Mouse (Mus musculus): ENCODE measurements around the gene Olfr781. TPM values are rescaled to one million over a fixed set of nuclear protein-coding genes. Genes with fewer than 3 reads are reported as not detected.
"Not testable (repeated sequence)": the region's sequence is repeated elsewhere in the genome, so short reads cannot be mapped to it uniquely, and the experiment has no call there.

The Olfr781 gene
- total RNA-seq (2015) (not detected in 2 replicates), total RNA-seq (2017) (not detected in 2 replicates)

GRCm38 (mm10) chr10:129328554-129328953, at the start of gene Olfr781:
Gene Olfr781 (plus strand): TSS chr10:129328854.
- ATAC-seq (ENCODE audit: poor library complexity, severe bottlenecking): no peak

GRCm38 (mm10) chr10:129312973-129313372, 15.7 kb upstream of the Olfr781 start:
- not testable (repeated sequence) for ATAC-seq (ENCODE audit: poor library complexity, severe bottlenecking)

GRCm38 (mm10) chr10:129313521-129313920, 15.1 kb upstream of the Olfr781 start:
- ATAC-seq (ENCODE audit: poor library complexity, severe bottlenecking): not testable (repeated sequence)

GRCm38 (mm10) chr10:129317817-129318216, 10.8 kb upstream of the Olfr781 start, which contains the start of gene Olfr780:
Gene Olfr780 (plus strand): TSS chr10:129318117.
- no peak for ATAC-seq (ENCODE audit: poor library complexity, severe bottlenecking)

- no peak for ATAC-seq (ENCODE audit: poor library complexity, severe bottlenecking)
Observed at GRCm38 (mm10) chr10:129348550-129348949, 19.9 kb downstream of the Olfr781 start, which contains the start of gene Olfr782. Gene Olfr782 (plus strand): TSS chr10:129348850.

- not testable (repeated sequence) for ATAC-seq (ENCODE audit: poor library complexity, severe bottlenecking)
Observed at GRCm38 (mm10) chr10:129352475-129352874, 23.8 kb downstream of the Olfr781 start.

GRCm38 (mm10) chr10:129356496-129356895, 27.8 kb downstream of the Olfr781 start:
- not testable (repeated sequence) for ATAC-seq (ENCODE audit: poor library complexity, severe bottlenecking)

GRCm38 (mm10) chr10:129357307-129357706, 28.7 kb downstream of the Olfr781 start:
- no peak for ATAC-seq (ENCODE audit: poor library complexity, severe bottlenecking)

- ATAC-seq (ENCODE audit: poor library complexity, severe bottlenecking): not testable (repeated sequence)
Observed at GRCm38 (mm10) chr10:129374051-129374450, 45.4 kb downstream of the Olfr781 start.

Other genes starting within 250 kb of the Olfr781 start
- gene Olfr767, start 245.9 kb upstream of the Olfr781 start, total RNA-seq (2015): not detected in 2 replicates
- gene Olfr767, start 245.9 kb upstream of the Olfr781 start, total RNA-seq (2017): not detected in 2 replicates
- not detected in 2 replicates for gene Olfr768, start 229.5 kb upstream of the Olfr781 start, total RNA-seq (2015)
- gene Olfr768, start 229.5 kb upstream of the Olfr781 start, total RNA-seq (2017): not detected in 2 replicates
- not detected in 2 replicates for gene Olfr769, start 211.0 kb upstream of the Olfr781 start, total RNA-seq (2015)
- gene Olfr769, start 211.0 kb upstream of the Olfr781 start, total RNA-seq (2017): not detected in 2 replicates
- gene Olfr770, start 189.9 kb upstream of the Olfr781 start, total RNA-seq (2015): not detected in 2 replicates
- not detected in 2 replicates for gene Olfr770, start 189.9 kb upstream of the Olfr781 start, total RNA-seq (2017)
- gene Olfr771, start 164.1 kb upstream of the Olfr781 start, total RNA-seq (2015): not detected in 2 replicates
- not detected in 2 replicates for gene Olfr771, start 164.1 kb upstream of the Olfr781 start, total RNA-seq (2017)
- gene Olfr772, start 150.9 kb upstream of the Olfr781 start, total RNA-seq (2015): not detected in 2 replicates
- not detected in 2 replicates for gene Olfr772, start 150.9 kb upstream of the Olfr781 start, total RNA-seq (2017)
- not detected in 2 replicates for gene Olfr773, start 141.4 kb upstream of the Olfr781 start, total RNA-seq (2015)
- not detected in 2 replicates for gene Olfr773, start 141.4 kb upstream of the Olfr781 start, total RNA-seq (2017)
- gene Olfr774, start 92.7 kb upstream of the Olfr781 start, total RNA-seq (2015): not detected in 2 replicates
- not detected in 2 replicates for gene Olfr774, start 92.7 kb upstream of the Olfr781 start, total RNA-seq (2017)
- gene Olfr775, start 80.4 kb upstream of the Olfr781 start, total RNA-seq (2015): not detected in 2 replicates
- not detected in 2 replicates for gene Olfr775, start 80.4 kb upstream of the Olfr781 start, total RNA-seq (2017)
- not detected in 2 replicates for gene Olfr776, start 69.7 kb upstream of the Olfr781 start, total RNA-seq (2015)
- gene Olfr776, start 69.7 kb upstream of the Olfr781 start, total RNA-seq (2017): not detected in 2 replicates
- gene Olfr777, start 57.4 kb upstream of the Olfr781 start, total RNA-seq (2015): not detected in 2 replicates
- not detected in 2 replicates for gene Olfr777, start 57.4 kb upstream of the Olfr781 start, total RNA-seq (2017)
- not detected in 2 replicates for gene Olfr780, start 10.7 kb upstream of the Olfr781 start, total RNA-seq (2015)
- gene Olfr780, start 10.7 kb upstream of the Olfr781 start, total RNA-seq (2017): not detected in 2 replicates
- gene Olfr782, start 20.0 kb downstream of the Olfr781 start, total RNA-seq (2015): not detected in 2 replicates
- gene Olfr782, start 20.0 kb downstream of the Olfr781 start, total RNA-seq (2017): not detected in 2 replicates
- 0.11 and 0.14 TPM in 2 replicates for gene Olfr784, start 55.2 kb downstream of the Olfr781 start, total RNA-seq (2015)
- gene Olfr784, start 55.2 kb downstream of the Olfr781 start, total RNA-seq (2017): 0.15 and 0.16 TPM in 2 replicates
- not detected in 2 replicates for gene Olfr785, start 76.6 kb downstream of the Olfr781 start, total RNA-seq (2015)
- not detected in 2 replicates for gene Olfr785, start 76.6 kb downstream of the Olfr781 start, total RNA-seq (2017)
- gene Olfr786, start 98.5 kb downstream of the Olfr781 start, total RNA-seq (2015): not detected in 2 replicates
- not detected in 2 replicates for gene Olfr786, start 98.5 kb downstream of the Olfr781 start, total RNA-seq (2017)
- gene Olfr787, start 133.0 kb downstream of the Olfr781 start, total RNA-seq (2015): not detected in 2 replicates
- gene Olfr787, start 133.0 kb downstream of the Olfr781 start, total RNA-seq (2017): not detected in 2 replicates
- gene Olfr788, start 142.1 kb downstream of the Olfr781 start, total RNA-seq (2015): not detected in 2 replicates
- not detected in 2 replicates for gene Olfr788, start 142.1 kb downstream of the Olfr781 start, total RNA-seq (2017)
- gene Olfr789, start 155.9 kb downstream of the Olfr781 start, total RNA-seq (2015): not detected in 2 replicates
- not detected in 2 replicates for gene Olfr789, start 155.9 kb downstream of the Olfr781 start, total RNA-seq (2017)
- gene Olfr790, start 169.6 kb downstream of the Olfr781 start, total RNA-seq (2015): not detected in 2 replicates
- not detected in 2 replicates for gene Olfr790, start 169.6 kb downstream of the Olfr781 start, total RNA-seq (2017)
- gene Olfr791, start 192.9 kb downstream of the Olfr781 start, total RNA-seq (2015): not detected in 2 replicates
- not detected in 2 replicates for gene Olfr791, start 192.9 kb downstream of the Olfr781 start, total RNA-seq (2017)
- not detected in 2 replicates for gene Olfr792, start 210.3 kb downstream of the Olfr781 start, total RNA-seq (2015)
- not detected in 2 replicates for gene Olfr792, start 210.3 kb downstream of the Olfr781 start, total RNA-seq (2017)
- gene Olfr794, start 238.8 kb downstream of the Olfr781 start, total RNA-seq (2015): not detected in 2 replicates
- gene Olfr794, start 238.8 kb downstream of the Olfr781 start, total RNA-seq (2017): not detected in 2 replicates